Mouse (Mus musculus) intestine, postnatal 0 days (tissue): ENCODE results near the gene Zfp672. TPM values are rescaled to one million over a fixed set of nuclear protein-coding genes. Genes with fewer than 3 reads are reported as not detected.

Source experiments
- ATAC-seq: fragments of 200-750 bp; cut with Nextera tagmentation; 2 replicates; pipeline ENCODE4 v1.8.0; 2017; ENCODE audit warnings: mild to moderate bottlenecking, moderate TSS enrichment, moderate library complexity
- H3K27ac ChIP-seq: fragments of 300-500 bp; sonication (generic); 2 replicates; pipeline ENCODE4 v1.5.1; 2014; ENCODE audit warnings: mild to moderate bottlenecking, low read depth, low read length, moderate library complexity
- H3K27me3 ChIP-seq: fragments of 300-500 bp; sonication (generic); replicated peaks from 2 replicates; pipeline ENCODE4 v1.6.1; 2014; ENCODE audit warnings: low read length, mixed read lengths; ENCODE audit not compliant: control insufficient read depth, insufficient read depth
- H3K36me3 ChIP-seq: fragments of 300-500 bp; sonication (generic); 2 replicates; pipeline ENCODE4 v1.6.1; 2014; ENCODE audit warnings: mild to moderate bottlenecking, moderate library complexity; ENCODE audit not compliant: control insufficient read depth, insufficient read depth
- H3K4me1 ChIP-seq: fragments of 300-500 bp; sonication (generic); replicated peaks from 2 replicates; pipeline ENCODE4 v1.6.1; 2014; ENCODE audit warnings: antibody characterized with exemption, low read length, mixed read lengths; ENCODE audit not compliant: control insufficient read depth, insufficient read depth
- H3K4me2 ChIP-seq: fragments of 300-500 bp; sonication (generic); replicated peaks from 2 replicates; pipeline ENCODE4 v1.6.1; 2014; ENCODE audit warnings: low read depth, mild to moderate bottlenecking, moderate library complexity
- H3K4me3 ChIP-seq: fragments of 300-500 bp; sonication (generic); 2 replicates; pipeline ENCODE4 v1.5.1; 2014; ENCODE audit warnings: low read depth, low read length
- H3K9ac ChIP-seq: fragments of 300-500 bp; sonication (generic); 2 replicates; pipeline ENCODE4 v1.6.1; 2014; ENCODE audit warnings: mild to moderate bottlenecking, low read depth, low read length
- H3K9me3 ChIP-seq: fragments of 300-500 bp; sonication (generic); 2 replicates; pipeline ENCODE4 v1.6.1; 2016; ENCODE audit warnings: mixed run types; ENCODE audit not compliant: control insufficient read depth
- CTCF ChIP-seq: sonication (generic); IDR thresholded peaks from 2 replicates; pipeline ENCODE4 v1.5.1; 2016; ENCODE audit warnings: low read depth, mild to moderate bottlenecking, control low read depth, antibody characterized with exemption, moderate library complexity
- WGBS: fragments of 180-500 bp; shearing (Covaris S2); extraction: QIAGEN DNeasy Blood & Tissue Kit; methylation state at CpG from one replicate; pipeline ENCODE4 v1.1.7; 2014; 5-methylcytosine and 5-hydroxymethylcytosine counted together
- polyA plus RNA-seq: library from polyadenylated mRNA; unstranded; fragments of >200 nt; fragmentation: Nextera tagmentation; extraction: Ambion mirVana; gene quantifications from 2 replicates; pipeline ENCODE4 v1.2.1, GENCODE M21; 2015

Gene Zfp672
- polyA plus RNA-seq, 1 experiment from 2014 or later = 33.8 TPM

DNA sequence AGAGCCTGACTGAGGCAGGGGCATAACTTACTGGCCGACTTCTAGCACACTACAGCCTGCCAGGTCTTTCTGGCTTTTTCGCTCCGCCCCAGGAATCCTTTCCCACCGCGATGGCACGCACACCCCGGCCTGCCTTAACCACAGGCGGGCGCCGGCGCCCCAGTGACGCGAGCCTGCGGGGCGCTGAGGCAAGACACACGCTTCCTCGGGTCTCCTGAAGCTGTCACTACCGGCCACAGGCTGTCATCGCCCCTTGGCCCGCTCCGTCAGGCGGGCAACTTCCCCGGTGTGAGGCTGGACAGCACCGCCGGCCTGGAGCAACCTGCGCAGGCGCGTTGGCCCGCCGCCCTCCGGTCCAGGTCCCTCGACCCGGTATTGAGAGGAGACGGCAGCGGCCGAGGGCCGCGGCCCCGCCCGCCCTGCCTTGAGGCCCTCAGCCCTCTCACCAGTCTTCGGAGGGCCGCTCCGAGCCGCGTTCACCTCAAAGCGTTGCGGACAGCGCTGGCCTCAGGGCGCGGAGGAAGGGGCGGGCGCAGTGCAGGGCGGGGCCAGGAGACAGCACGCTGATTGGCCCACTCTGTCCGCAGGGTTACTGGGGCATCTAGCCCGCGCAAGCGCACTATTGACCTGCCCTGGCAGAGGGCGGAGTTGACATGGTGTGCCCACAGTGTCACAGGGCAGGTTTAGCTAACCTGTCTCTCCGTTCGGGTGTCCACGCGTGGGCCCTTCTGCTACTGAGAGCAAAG is 7.1 kb downstream of the Zfp672 start:
- under 1% methylated on average over 63 of the region's 63 CpGs for whole genome bisulfite sequencing

GRCm38 (mm10) chr11:58316768-58317390 is 13.3 kb downstream of the Zfp672 start:
- no peak for ATAC-seq

More for the DNA sequence above, 7.1 kb downstream of the Zfp672 start:
- no peaks in the 10 kb centered on the region for H3K27me3 ChIP-seq
- ATAC-seq = peak; percentile 99
- H3K4me2 ChIP-seq = peak overlapping the region; percentile 89
- H3K27ac ChIP-seq = peak overlapping the region; percentile 93
- peak overlapping the region; percentile 84 for H3K4me3 ChIP-seq
- H3K9ac ChIP-seq = peak overlapping the region; percentile 64
- peak; percentile 17; the same call in 1 of the 2 replicates for TF ChIP-seq CTCF
- peaks cover 24% of the 10 kb centered on the region for H3K36me3 ChIP-seq
- H3K9me3 ChIP-seq = no peaks in the 10 kb centered on the region
- 0 out of 2 replicates have a peak, but pooled peaks cover 3% of the 10 kb centered on the region for H3K4me1 ChIP-seq

GRCm38 (mm10) chr11:58316344-58316743 is 13.8 kb downstream of the Zfp672 start:
- TF ChIP-seq CTCF = no peak
- Histone ChIP-seq H3K36me3 (peaks cover 44% of the 10 kb centered on the region), H3K4me1 (no peaks in the 10 kb centered on the region), H3K4me2 (no peak overlapping the region), H3K27ac (no peak overlapping the region), H3K9me3 (no peaks in the 10 kb centered on the region), H3K27me3 (no peaks in the 10 kb centered on the region), H3K4me3 (no peak overlapping the region), H3K9ac (no peak overlapping the region)
- ATAC-seq = no peak
- 83% methylated on average over 17 of the region's 17 CpGs for WGBS

More at GRCm38 (mm10) chr11:58316768-58317390, 13.3 kb downstream of the Zfp672 start:
- Histone ChIP-seq H3K36me3 (peaks cover 44% of the 10 kb centered on the region), H3K27ac (no peak overlapping the region), H3K4me3 (no peak overlapping the region), H3K4me1 (no peaks in the 10 kb centered on the region), H3K27me3 (no peaks in the 10 kb centered on the region), H3K9ac (no peak overlapping the region), H3K4me2 (no peak overlapping the region), H3K9me3 (no peaks in the 10 kb centered on the region)
- TF ChIP-seq CTCF = no peak
- WGBS = 76% methylated on average over 28 of the region's 28 CpGs

GRCm38 (mm10) chr11:58315536-58316168 is 14.5 kb downstream of the Zfp672 start:
- no peak for TF ChIP-seq CTCF
- H3K9ac ChIP-seq = no peak overlapping the region
- H3K4me2 ChIP-seq = no peak overlapping the region
- no peaks in the 10 kb centered on the region for H3K27me3 ChIP-seq
- no peak overlapping the region for H3K4me3 ChIP-seq
- no peak overlapping the region for H3K27ac ChIP-seq
- no peaks in the 10 kb centered on the region for H3K9me3 ChIP-seq
- H3K4me1 ChIP-seq = no peaks in the 10 kb centered on the region
- ATAC-seq = no peak
- peaks cover 44% of the 10 kb centered on the region for H3K36me3 ChIP-seq
- WGBS = 93% methylated on average over 5 of the region's 5 CpGs

DNA sequence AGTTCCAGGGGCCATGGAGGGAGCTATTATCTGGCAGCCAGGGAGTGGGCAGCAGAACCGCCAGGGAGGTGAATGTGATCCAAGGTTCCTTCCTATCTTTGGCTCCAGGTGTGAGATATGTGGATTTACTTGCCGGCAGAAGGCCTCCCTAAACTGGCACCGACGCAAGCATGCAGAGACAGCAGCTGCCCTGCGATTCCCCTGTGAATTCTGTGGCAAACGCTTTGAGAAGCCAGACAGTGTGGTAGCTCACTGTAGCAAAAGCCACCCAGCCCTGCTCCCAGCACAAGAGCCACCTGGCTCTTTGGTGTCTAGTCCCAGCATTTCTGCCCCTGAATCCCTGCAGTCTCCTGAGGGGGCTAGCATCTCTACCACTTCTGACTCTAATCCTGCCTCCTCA is 16.1 kb downstream of the Zfp672 start:
- H3K9me3 ChIP-seq = no peaks in the 10 kb centered on the region
- H3K4me2 ChIP-seq = no peak overlapping the region
- no peak overlapping the region for H3K27ac ChIP-seq
- peaks cover 46% of the 10 kb centered on the region for H3K36me3 ChIP-seq
- H3K4me1 ChIP-seq = no peaks in the 10 kb centered on the region
- H3K27me3 ChIP-seq = no peaks in the 10 kb centered on the region
- H3K9ac ChIP-seq = no peak overlapping the region
- ATAC-seq = no peak
- no peak for TF ChIP-seq CTCF
- 81% methylated on average over 6 of the region's 6 CpGs for WGBS
- H3K4me3 ChIP-seq = no peak overlapping the region

DNA sequence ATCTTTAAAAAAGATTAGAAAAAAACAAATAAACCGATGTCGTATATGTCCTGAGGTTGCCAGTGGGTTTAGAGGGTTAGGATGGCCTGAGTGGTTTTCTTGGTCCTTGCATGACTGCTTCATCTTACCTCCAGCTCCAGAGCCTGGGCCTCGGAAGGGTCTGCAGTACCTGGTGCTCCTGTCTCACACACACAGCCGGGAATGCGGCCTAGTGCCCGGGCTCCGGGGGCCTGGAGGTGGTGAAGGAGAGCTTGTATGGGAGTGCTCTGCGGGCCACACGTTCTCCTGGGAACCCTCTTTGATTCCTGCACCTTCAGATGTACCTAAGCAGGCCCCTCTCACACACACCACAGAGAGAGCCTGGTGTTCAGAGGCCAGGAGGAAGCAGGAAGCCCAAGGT is 21.5 kb downstream of the Zfp672 start:
- Histone ChIP-seq H3K4me2 (no peak overlapping the region), H3K36me3 (peaks cover 10% of the 10 kb centered on the region), H3K27ac (no peak overlapping the region), H3K4me1 (peaks cover 12% of the 10 kb centered on the region), H3K27me3 (no peaks in the 10 kb centered on the region), H3K9me3 (no peaks in the 10 kb centered on the region), H3K9ac (no peak overlapping the region), H3K4me3 (no peak overlapping the region)
- no peak for ATAC-seq
- TF ChIP-seq CTCF = no peak
- 90% methylated on average over 9 of the region's 9 CpGs for WGBS
